Mouse (Mus musculus) frontal cortex, postnatal 10 days (tissue): ENCODE data around the gene Lpar1.

Experiments used
- DNase-seq, 2 experiments: peaks; one replicate each; pipeline ENCODE4 v3.0.0; 2022; ENCODE audit warnings: low spot score in 2 of 2, mixed read lengths in 1 of 2

Gene Lpar1

DNA sequence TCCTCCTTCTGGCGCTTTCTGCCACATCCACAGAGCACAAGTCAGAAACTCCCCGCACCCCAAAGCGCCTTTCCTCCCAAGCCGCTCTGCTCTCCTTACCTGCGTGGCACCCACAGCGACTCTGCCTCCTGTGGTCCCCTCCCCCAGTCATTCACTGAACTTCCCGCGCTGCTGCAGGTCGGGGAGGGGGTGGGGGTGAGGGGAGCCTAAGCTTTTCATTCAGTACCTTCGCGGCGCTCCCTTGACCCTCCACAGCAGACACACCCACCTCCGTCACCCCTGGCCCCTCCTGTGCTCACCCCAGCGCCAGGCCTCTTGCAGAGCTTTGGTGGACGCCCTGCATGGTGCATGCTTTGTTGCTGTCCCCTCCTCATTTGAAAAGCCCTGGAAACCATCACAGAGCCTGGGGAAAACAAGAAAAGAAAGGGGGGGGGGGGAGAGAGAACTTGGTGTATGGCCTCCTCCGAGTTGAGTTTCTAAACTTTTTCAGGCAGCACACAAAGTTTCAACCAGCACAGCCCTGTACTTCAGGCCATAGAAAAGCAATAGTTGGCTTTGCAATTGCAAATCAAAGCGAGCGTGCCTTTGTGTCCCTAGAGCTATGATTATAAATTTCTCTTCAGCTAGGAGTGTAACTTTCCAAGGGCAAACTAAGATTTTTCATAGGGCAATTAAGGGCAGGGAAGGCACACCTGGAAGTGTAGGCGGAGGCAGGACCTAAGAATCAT lies at the start of gene Lpar1:
Gene Lpar1 (minus strand): TSS at position 268 of the 728 bp plus-strand sequence.
- DNase-seq: no peak

DNA sequence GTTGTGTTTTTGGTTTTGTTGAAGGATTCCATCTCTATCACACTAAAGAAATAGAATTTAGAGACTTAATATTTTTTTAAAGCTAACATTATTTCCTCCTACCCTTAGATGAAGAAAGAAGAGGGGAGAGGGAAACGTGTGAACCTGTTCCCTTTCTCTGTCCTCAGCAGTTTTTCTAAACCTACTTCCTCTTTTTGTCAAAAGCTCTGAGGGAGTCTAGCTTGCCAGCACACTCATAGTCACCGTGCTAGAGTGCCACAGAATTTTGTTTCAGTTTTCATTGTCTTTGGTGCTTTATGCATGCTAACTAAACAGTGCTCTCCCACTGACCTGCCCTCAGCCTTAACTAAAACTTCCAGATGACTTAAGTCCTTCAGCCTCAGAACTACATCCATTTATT lies 32.2 kb upstream of the Lpar1 start:
- no peak for DNase-seq

GRCm38 (mm10) chr4:58581191-58581590 lies 27.5 kb upstream of the Lpar1 start:
- no peak for DNase-seq

GRCm38 (mm10) chr4:58580516-58580915 lies 26.8 kb upstream of the Lpar1 start:
- DNase-seq: no peak

DNA sequence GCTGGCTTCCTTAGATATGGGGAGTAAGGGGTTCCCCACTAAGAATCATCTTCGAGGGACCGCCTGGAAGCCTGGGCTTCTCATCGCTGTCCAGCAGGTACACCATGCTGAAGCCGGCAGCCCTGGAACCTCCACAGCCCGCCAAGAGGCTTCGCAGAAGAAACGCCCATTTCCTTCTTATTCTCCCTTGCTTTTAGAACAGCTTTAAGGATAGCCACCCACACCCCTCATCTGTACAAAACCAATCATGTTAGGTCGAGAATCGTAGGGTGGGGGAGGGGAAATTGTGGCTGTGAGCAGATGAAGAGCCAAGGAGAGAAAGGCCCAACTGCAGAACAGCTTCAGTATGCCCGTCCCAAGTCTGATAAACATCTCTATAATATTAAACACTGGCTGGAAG lies 26.4 kb upstream of the Lpar1 start:
- DNase-seq: no peak

DNA sequence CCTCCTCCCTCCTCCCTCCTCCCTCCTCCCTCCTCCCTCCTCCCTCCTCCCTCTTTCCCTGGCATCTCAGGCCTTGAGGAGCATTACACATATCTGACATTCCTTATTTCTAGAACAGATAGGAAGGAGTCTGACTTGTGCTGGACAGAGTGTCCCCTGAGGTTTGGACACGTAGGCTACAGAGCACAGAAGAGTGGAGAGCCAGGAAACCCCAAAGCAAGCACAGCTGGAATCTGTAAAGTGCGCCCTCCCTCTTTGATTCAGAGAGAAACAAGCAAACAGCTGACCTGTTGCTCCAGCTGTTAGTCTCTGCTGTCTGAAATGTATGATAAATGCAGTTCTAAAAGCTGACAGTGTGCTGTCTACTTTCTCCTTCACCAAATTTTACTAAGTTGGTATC lies 24.8 kb upstream of the Lpar1 start:
- DNase-seq: no peak

DNA sequence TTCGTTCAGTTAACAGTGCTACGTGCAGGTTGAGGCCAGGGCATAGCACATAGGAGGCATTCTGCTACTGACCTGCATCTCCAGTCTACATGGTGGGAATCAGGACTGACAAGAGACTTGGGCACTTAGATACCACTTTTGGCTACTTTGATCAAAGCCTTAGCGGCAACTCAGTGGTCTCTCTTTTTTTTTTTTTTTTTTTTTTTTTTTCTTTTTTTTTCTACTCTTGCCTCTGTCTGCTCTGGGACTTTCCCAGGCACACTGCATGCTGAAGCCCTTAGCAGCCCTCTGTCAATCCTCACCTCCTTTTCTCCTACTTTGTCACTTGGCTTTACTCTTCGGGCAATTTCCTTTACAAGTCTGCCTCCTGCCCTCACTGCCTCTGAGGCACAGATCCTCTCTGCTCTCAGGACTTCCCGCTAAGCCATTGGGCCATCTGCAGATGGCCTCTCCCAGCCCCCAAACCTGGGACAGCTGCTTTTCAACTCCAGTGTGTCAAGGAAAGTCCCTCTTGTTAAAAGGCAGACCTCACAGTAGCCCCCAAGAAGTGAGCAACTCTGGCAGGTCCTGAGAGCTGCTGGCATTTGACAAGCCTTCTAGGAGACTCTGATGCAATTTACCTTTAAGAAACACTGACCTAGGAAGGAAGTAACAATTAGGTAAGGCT lies 23.8 kb upstream of the Lpar1 start:
- no peak for DNase-seq

- DNase-seq: no peak
Measured at GRCm38 (mm10) chr4:58575831-58576230, 22.1 kb upstream of the Lpar1 start.

DNA sequence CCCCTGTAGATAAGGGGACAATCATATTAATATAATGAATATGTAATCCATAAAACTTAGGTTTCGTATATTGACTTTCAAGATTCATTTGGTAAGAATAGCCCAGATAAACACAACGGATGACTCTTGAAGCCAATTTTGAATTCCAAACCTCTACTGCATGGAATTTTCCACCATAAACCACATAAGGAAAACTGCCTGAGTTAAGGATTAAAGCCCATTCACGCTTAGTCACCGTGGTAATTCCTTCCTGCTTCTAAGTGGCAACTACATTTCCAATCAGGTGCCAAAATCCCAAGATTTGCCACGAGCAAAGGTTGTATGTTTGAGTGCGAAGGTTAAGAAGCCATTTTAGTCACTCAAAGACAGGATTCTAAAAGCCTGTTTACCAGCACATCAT lies 20.3 kb upstream of the Lpar1 start:
- DNase-seq: no peak

DNA sequence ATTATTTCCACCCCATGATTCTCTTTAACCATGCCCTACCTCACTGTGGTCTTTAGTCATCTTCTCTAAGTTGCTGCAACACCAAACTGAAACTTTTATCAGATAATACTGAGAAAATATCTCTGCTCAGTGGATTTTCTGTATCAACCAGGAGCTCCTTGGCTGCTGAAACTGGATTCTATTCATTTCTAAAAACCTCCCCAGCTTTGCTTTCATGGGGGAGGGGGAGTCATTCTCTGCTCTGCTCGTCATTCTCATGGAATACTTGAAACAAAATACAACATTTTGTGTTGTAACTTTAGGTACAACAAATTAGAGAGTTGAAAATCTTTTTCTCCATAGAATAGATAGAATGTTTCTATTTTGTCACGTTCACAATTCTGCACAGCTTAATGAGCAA lies 18.7 kb upstream of the Lpar1 start:
- no peak for DNase-seq

DNA sequence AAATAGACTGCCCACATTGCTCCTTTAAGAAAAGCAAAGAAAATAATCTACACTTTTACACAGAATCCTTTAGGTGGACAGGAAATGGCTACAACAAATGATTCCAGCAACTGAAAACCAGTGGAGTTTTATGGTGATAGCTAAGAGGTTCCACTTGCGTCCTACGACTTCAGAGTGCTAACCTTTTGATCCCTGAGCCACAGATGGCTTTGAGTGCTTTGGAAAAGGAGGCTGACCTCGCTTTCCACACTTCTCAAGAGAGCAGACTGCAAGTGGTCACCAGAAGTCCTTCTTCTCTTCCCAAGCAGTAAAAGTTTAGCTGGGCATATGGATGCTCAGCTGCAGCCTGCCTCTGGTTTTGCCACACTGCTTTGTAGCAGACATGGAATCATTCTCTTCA lies 18.0 kb upstream of the Lpar1 start:
- no peak for DNase-seq

DNA sequence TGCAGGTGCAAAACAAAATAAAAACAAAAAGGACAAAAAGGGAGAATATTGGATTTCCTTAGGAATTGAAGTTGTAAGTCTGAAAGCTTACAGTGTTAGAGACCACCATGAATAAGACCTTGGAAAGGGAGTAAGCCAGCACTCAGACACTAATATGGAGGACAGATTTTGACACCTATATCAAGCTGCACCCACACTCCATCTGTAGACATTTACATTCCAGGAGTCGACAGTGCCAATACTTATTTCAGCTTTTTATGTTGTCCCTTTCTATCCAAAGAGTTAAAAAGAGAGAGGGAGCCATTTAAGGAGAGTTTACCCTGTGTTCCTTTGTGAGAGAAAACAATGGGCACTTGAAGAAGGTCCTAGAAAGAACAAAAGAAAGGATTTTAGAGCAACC lies 17.5 kb upstream of the Lpar1 start:
- DNase-seq: no peak

DNA sequence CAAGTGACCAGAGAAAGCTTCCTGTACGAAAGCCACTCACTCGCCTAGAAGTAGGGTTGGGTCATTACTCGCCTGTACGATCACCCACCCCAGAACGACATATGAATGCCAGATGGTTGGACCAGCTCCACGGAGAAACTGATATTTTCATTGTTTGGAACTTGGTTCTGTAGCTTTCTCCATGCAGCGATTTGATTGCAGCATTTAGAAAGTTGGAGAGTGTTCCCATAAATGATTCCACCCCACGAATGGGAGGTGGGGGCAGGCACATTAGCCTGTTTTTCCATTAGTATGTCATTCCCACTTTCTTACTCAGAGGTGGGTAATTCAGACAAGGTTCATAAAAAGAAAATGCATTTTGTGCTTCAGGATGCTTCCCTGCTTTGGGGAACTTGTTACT lies 14.8 kb upstream of the Lpar1 start:
- DNase-seq: no peak

- DNase-seq: no peak
Measured at GRCm38 (mm10) chr4:58562776-58563175, 9.1 kb upstream of the Lpar1 start.

DNA sequence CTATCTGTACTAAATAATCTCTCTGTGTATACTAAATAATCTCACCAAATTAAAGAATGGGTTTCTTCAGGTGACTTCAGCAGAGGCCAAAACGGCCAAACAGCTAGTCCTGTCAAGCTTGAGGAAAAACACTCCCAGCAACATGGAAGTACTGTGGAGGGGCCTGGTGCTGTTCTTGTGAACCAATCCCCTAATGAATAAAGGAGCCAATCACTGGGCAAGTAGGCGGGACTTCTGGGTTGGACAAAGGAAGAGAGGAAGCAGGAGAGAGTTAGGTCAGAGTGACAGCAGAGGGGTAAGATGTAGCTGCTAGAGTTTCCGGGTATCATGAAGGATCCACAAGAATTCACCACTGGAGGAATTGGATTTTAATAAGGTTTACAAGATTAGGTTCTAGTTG lies 3.3 kb upstream of the Lpar1 start:
- DNase-seq: no peak

DNA sequence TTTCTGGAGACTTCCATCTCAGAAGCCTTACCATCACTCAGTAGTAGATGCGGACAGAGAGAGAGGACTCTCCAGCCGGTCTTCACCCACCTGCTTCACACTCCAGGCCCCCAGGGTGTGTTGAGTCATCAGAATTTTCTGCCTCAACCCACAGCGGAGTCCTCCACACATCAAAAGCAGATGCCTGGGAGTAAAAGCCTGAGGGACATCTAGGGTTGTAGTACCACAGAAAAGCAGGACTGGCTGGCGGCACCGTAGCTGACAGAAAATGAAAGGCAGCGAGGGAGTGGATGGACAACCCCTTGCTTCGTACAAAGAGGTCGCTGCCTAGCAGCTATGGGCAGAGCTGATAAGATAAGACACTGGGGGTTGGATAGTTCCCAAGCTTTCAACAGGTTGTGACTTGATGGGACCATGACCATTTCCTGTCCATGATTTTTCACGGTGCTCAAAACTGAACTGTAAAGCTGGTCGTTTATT lies 701 bp upstream of the Lpar1 start:
- DNase-seq: no peak

- DNase-seq: peak; percentile 17 to 50
Measured at GRCm38 (mm10) chr4:58552731-58553630, 717 bp downstream of the Lpar1 start.

- DNase-seq: no peak
Measured at GRCm38 (mm10) chr4:58552229-58552628, 1.5 kb downstream of the Lpar1 start.

DNA sequence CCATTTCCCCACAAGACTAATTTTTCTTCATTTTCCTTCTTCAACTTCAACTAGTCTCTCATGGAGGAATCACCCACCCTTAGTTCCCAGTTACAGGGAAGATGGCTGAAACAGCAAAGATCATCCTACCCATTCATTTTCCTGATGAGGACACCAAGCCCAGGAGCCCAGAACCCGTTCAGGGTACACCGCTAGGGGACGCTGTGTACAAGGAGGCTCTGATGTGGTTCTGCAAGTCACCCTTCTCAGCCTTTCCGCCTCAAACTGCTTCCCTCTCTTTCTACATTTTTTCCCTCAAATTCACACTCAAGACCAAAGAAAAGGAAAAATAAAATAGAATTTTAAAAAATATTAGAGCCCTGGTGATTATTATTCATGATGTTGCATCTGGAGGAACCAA lies 1.9 kb downstream of the Lpar1 start:
- DNase-seq: peak in 1 of 2 experiments; percentile 39

DNA sequence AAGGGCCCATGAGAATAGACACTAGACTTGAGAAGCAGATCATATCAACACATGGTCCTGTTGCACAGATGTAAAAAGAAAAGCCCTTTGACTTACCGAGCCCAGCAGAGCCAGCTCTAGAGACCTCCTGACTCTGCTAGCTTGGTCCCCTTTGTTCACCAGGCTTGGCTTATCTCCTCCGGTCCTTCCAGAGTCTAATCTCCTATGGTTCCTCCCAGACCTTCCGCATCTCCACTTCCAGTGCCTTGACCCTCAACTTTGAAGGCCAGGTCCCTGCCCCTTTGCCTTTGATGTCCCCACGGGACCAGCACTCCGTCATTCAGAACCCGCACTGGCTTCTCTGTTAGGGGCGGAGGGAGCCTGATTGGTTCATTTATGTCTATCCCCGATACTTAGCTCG lies 6.0 kb downstream of the Lpar1 start:
- no peak for DNase-seq

GRCm38 (mm10) chr4:58547273-58547565 lies 6.5 kb downstream of the Lpar1 start:
- no peak for DNase-seq

DNA sequence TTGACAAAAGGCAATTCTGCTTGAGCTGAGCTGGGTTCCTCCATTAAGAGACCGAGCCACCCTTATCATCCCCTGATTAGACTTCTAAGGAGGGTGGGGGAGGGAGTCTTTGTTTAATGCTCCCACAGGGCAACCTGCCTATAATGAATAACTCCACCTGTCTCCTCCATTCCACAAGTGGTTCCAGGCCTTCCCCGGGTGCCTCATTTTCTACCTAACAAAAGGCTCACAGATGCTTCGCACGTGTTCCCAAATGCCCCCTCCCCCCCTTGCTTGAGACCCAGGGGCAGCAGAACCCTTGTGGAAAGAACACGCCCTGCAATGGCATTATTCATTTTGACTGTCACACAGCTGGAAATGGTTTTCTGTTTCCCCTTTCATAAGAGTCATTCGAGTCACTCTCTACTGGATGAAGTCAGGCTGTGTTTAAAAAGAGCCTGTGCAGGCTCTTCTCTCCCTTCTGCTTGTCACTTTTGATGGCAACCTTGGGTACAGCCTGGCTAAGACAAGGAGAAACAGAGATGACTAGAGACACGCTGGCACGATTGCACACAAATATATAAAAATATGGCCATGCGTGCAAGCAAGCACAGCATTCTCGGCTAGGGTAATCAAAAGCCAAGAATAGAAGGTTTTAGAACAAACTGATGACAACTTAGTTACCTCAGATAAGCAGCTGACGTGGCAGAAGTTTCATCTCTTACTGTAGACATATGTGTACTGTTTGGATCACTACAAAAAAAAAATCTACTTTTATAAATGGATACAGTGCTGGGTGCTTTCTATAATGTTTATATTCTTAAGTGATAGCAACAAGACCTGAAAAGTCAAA lies 7.0 kb downstream of the Lpar1 start:
- no peak for DNase-seq
